Mouse (Mus musculus) bone marrow macrophage, adult 2 months (primary cell): ENCODE results near the gene Myo3b.

ENCODE experiments used
- CTCF ChIP-seq: IDR thresholded peaks from 2 replicates; pipeline ENCODE4 v1.5.1; 2012; ENCODE audit warnings: low read depth, mild to moderate bottlenecking, low read length, moderate library complexity
- POLR2A ChIP-seq: IDR thresholded peaks from 2 replicates; pipeline ENCODE4 v1.6.1; 2012; ENCODE audit warnings: mild to moderate bottlenecking, low read depth, low read length, borderline replicate concordance

- TF ChIP-seq CTCF = no peak
- TF ChIP-seq POLR2A = no peak
These were observed 79.7 kb downstream of the Myo3b start for GRCm38 (mm10) chr2:70118376-70119264.
